Mouse (Mus musculus) CH12.LX (cell line): ENCODE measurements around the gene Clrn2. TPM values are rescaled to one million over a fixed set of nuclear protein-coding genes. Genes with fewer than 3 reads are reported as not detected.

Source experiments
- DNase-seq: peaks from one replicate; pipeline ENCODE4 v3.0.0-alpha.2; 2013; ENCODE audit errors: extremely low read depth
- H3K27ac ChIP-seq: 2 replicates; pipeline ENCODE4 v1.5.1; 2012; ENCODE audit warnings: low read depth, mild to moderate bottlenecking, control low read depth, moderate library complexity; ENCODE audit not compliant: insufficient read depth
- H3K27me3 ChIP-seq: replicated peaks from 2 replicates; pipeline ENCODE3; 2012; ENCODE audit warnings: inconsistent platforms
- H3K36me3 ChIP-seq, 2 experiments: replicated peaks in 1 of 2; 2 replicates each; pipeline versions ENCODE3 to v1.6.1; 2012; ENCODE audit warnings: inconsistent platforms in 1 of 2, low read length in 1 of 2, mild to moderate bottlenecking in 1 of 2, mixed read lengths in 1 of 2, moderate library complexity in 1 of 2; ENCODE audit not compliant: control insufficient read depth in 1 of 2, insufficient read depth in 1 of 2
- H3K4me1 ChIP-seq, 2 experiments: 2 replicates each; pipeline ENCODE4 v1.6.1; 2012; ENCODE audit warnings: inconsistent platforms in 1 of 2, moderate library complexity in 1 of 2; ENCODE audit not compliant: insufficient read depth in 2 of 2, control insufficient read depth in 1 of 2
- H3K4me2 ChIP-seq: 2 replicates; pipeline ENCODE4 v1.6.1; 2012; ENCODE audit warnings: low read depth, mild to moderate bottlenecking, control low read depth; ENCODE audit not compliant: poor library complexity, insufficient read depth, severe bottlenecking
- H3K4me3 ChIP-seq, 3 experiments: fragments of 150-350 bp in 1 of 3; sonication (generic) in 1 of 3; replicated peaks in 1 of 3; 2 replicates each; pipeline versions ENCODE3 to v1.5.1; 2011 to 2012; ENCODE audit warnings: low read depth in 2 of 3, low read length in 2 of 3, mild to moderate bottlenecking in 2 of 3, moderate library complexity in 2 of 3, control low read depth in 1 of 3, improper control_type of control experiment in 1 of 3, inconsistent platforms in 1 of 3, mixed read lengths in 1 of 3; ENCODE audit not compliant: poor library complexity in 1 of 3
- H3K79me2 ChIP-seq: replicated peaks from 2 replicates; pipeline ENCODE4 v1.6.1; 2012; ENCODE audit warnings: mild to moderate bottlenecking, moderate library complexity; ENCODE audit not compliant: control insufficient read depth, poor library complexity, insufficient read depth, severe bottlenecking; ENCODE audit errors: extremely low read depth
- H3K9ac ChIP-seq: 2 replicates; pipeline ENCODE4 v1.6.1; 2012; ENCODE audit warnings: low read depth, mild to moderate bottlenecking, control low read depth, moderate library complexity; ENCODE audit not compliant: insufficient read depth
- H3K9me3 ChIP-seq: replicated peaks from 2 replicates; pipeline ENCODE3; 2012; ENCODE audit warnings: low read length, inconsistent platforms, mixed read lengths
- BHLHE40 ChIP-seq: IDR thresholded peaks from 2 replicates; pipeline ENCODE4 v1.6.1; 2011; ENCODE audit warnings: mild to moderate bottlenecking, low read depth, low read length, improper control_type of control experiment
- CHD1 ChIP-seq: IDR thresholded peaks from 2 replicates; pipeline ENCODE4 v1.6.1; 2012; ENCODE audit warnings: low read depth, low read length, improper control_type of control experiment, inconsistent platforms
- CHD2 ChIP-seq: IDR thresholded peaks from 2 replicates; pipeline ENCODE4 v1.6.1; 2011; ENCODE audit warnings: low read length, improper control_type of control experiment
- CTCF ChIP-seq, 2 experiments: IDR thresholded peaks in 1 of 2; conservative IDR thresholded peaks in 1 of 2; 2 replicates each; pipeline ENCODE4 v1.5.1; 2011 to 2012; ENCODE audit warnings: low read depth in 2 of 2, low read length in 2 of 2, improper control_type of control experiment in 1 of 2, inconsistent platforms in 1 of 2, mild to moderate bottlenecking in 1 of 2, moderate library complexity in 1 of 2
- E2F4 ChIP-seq: IDR thresholded peaks from 2 replicates; pipeline ENCODE4 v1.6.1; 2011; ENCODE audit warnings: low read depth, low read length, improper control_type of control experiment; ENCODE audit not compliant: insufficient replicate concordance
- ELF1 ChIP-seq: IDR thresholded peaks from 2 replicates; pipeline ENCODE4 v1.6.1; 2014; ENCODE audit warnings: low read depth, mild to moderate bottlenecking, inconsistent platforms, low read length, improper control_type of control experiment
- EP300 ChIP-seq: IDR thresholded peaks from 2 replicates; pipeline ENCODE4 v1.6.1; 2011; ENCODE audit warnings: low read length, improper control_type of control experiment
- ETS1 ChIP-seq: conservative IDR thresholded peaks from 2 replicates; pipeline ENCODE4 v1.6.1; 2012; ENCODE audit warnings: low read depth, mild to moderate bottlenecking, inconsistent platforms, low read length, improper control_type of control experiment, moderate library complexity
- HCFC1 ChIP-seq: IDR thresholded peaks from 2 replicates; pipeline ENCODE4 v1.6.1; 2012; ENCODE audit warnings: low read depth, mild to moderate bottlenecking, inconsistent platforms, low read length, improper control_type of control experiment
- IRF4 ChIP-seq: IDR thresholded peaks from 2 replicates; pipeline ENCODE4 v1.6.1; 2014; ENCODE audit warnings: low read depth, mild to moderate bottlenecking, inconsistent platforms, low read length, improper control_type of control experiment
- JUN ChIP-seq: IDR thresholded peaks from 2 replicates; pipeline ENCODE4 v1.6.1; 2011; ENCODE audit warnings: low read depth, mild to moderate bottlenecking, low read length, improper control_type of control experiment, moderate library complexity; ENCODE audit not compliant: insufficient read depth
- JUND ChIP-seq: conservative IDR thresholded peaks from 2 replicates; pipeline ENCODE4 v1.6.1; 2011; ENCODE audit warnings: low read depth, low read length, improper control_type of control experiment
- KAT2A ChIP-seq: IDR thresholded peaks from 2 replicates; pipeline ENCODE4 v1.6.1; 2012; ENCODE audit warnings: low read length, improper control_type of control experiment, inconsistent platforms; ENCODE audit not compliant: insufficient replicate concordance
- MAFK ChIP-seq: IDR thresholded peaks from 2 replicates; pipeline ENCODE4 v1.6.1; 2011; ENCODE audit warnings: low read length, improper control_type of control experiment; ENCODE audit not compliant: insufficient replicate concordance
- MAX ChIP-seq: IDR thresholded peaks from 2 replicates; pipeline ENCODE4 v1.6.1; 2011; ENCODE audit warnings: low read length, improper control_type of control experiment
- MAZ ChIP-seq: IDR thresholded peaks from 2 replicates; pipeline ENCODE4 v1.6.1; 2012; ENCODE audit warnings: low read depth, mild to moderate bottlenecking, inconsistent platforms, low read length, improper control_type of control experiment, moderate library complexity
- MEF2A ChIP-seq: IDR thresholded peaks from 2 replicates; pipeline ENCODE4 v1.6.1; 2014; ENCODE audit warnings: low read depth, mild to moderate bottlenecking, inconsistent platforms, low read length, improper control_type of control experiment, borderline replicate concordance
- MXI1 ChIP-seq: IDR thresholded peaks from 2 replicates; pipeline ENCODE4 v1.6.1; 2011; ENCODE audit warnings: mild to moderate bottlenecking, low read depth, low read length, improper control_type of control experiment
- MYC ChIP-seq: IDR thresholded peaks from 2 replicates; pipeline ENCODE4 v1.6.1; 2011; ENCODE audit warnings: low read depth, mild to moderate bottlenecking, improper control_type of control experiment, low read length
- NELFE ChIP-seq: IDR thresholded peaks from 2 replicates; pipeline ENCODE4 v1.6.1; 2011; ENCODE audit warnings: low read depth, low read length, improper control_type of control experiment
- NRF1 ChIP-seq: IDR thresholded peaks from 2 replicates; pipeline ENCODE4 v1.6.1; 2014; ENCODE audit warnings: low read depth, mild to moderate bottlenecking, inconsistent platforms, low read length, improper control_type of control experiment, moderate library complexity
- POLR2A ChIP-seq: IDR thresholded peaks from 2 replicates; pipeline ENCODE4 v1.6.1; 2011; ENCODE audit warnings: low read depth, mild to moderate bottlenecking, improper control_type of control experiment, low read length
- POLR2AphosphoS2 ChIP-seq: IDR thresholded peaks from 2 replicates; pipeline ENCODE4 v1.6.1; 2011; ENCODE audit warnings: low read depth, low read length, improper control_type of control experiment
- RAD21 ChIP-seq: IDR thresholded peaks from 2 replicates; pipeline ENCODE4 v1.6.1; 2011; ENCODE audit warnings: low read depth, mild to moderate bottlenecking, low read length, improper control_type of control experiment, moderate library complexity
- RCOR1 ChIP-seq: conservative IDR thresholded peaks from 2 replicates; pipeline ENCODE4 v1.6.1; 2012; ENCODE audit warnings: low read depth, mild to moderate bottlenecking, inconsistent platforms, low read length, improper control_type of control experiment
- SIN3A ChIP-seq: IDR thresholded peaks from 2 replicates; pipeline ENCODE4 v1.6.1; 2012; ENCODE audit warnings: low read length, improper control_type of control experiment, inconsistent platforms
- SMC3 ChIP-seq: IDR thresholded peaks from 2 replicates; pipeline ENCODE4 v1.6.1; 2011; ENCODE audit warnings: low read depth, low read length, improper control_type of control experiment
- TBP ChIP-seq: conservative IDR thresholded peaks from 2 replicates; pipeline ENCODE4 v1.6.1; 2011; ENCODE audit warnings: low read depth, low read length, improper control_type of control experiment
- TCF12 ChIP-seq: IDR thresholded peaks from 2 replicates; pipeline ENCODE4 v1.6.1; 2014; ENCODE audit warnings: low read depth, mild to moderate bottlenecking, inconsistent platforms, low read length, improper control_type of control experiment
- UBTF ChIP-seq: IDR thresholded peaks from 2 replicates; pipeline ENCODE4 v1.6.1; 2012; ENCODE audit warnings: low read depth, mild to moderate bottlenecking, inconsistent platforms, low read length, improper control_type of control experiment, moderate library complexity
- USF1 ChIP-seq: IDR thresholded peaks from 2 replicates; pipeline ENCODE4 v1.6.1; 2014; ENCODE audit warnings: low read depth, mild to moderate bottlenecking, inconsistent platforms, low read length, improper control_type of control experiment
- USF2 ChIP-seq: conservative IDR thresholded peaks from 2 replicates; pipeline ENCODE4 v1.6.1; 2011; ENCODE audit warnings: low read depth, low read length, improper control_type of control experiment
- ZC3H11A ChIP-seq: IDR thresholded peaks from 2 replicates; pipeline ENCODE4 v1.6.1; 2012; ENCODE audit warnings: low read depth, mild to moderate bottlenecking, inconsistent platforms, low read length, improper control_type of control experiment
- ZKSCAN1 ChIP-seq: IDR thresholded peaks from 2 replicates; pipeline ENCODE4 v1.6.1; 2012; ENCODE audit warnings: low read depth, inconsistent platforms, low read length, improper control_type of control experiment, borderline replicate concordance
- ZMIZ1 ChIP-seq: IDR thresholded peaks from 2 replicates; pipeline ENCODE4 v1.6.1; 2012; ENCODE audit warnings: low read depth, mild to moderate bottlenecking, inconsistent platforms, low read length, improper control_type of control experiment
- ZNF384 ChIP-seq: IDR thresholded peaks from 2 replicates; pipeline ENCODE4 v1.6.1; 2012; ENCODE audit warnings: low read depth, low read length, improper control_type of control experiment, inconsistent platforms
- dilution Hi-C: fragments of 300-500 bp; cut with MboI; formaldehyde crosslinking; loops from 2 replicates; pipeline ENCODE4 v1.14.3; 2020; ENCODE audit warnings: low sequenced_read_pairs; ENCODE audit not compliant: extremely low pct_unique_long_range_greater_than_20kb, extremely low pct_ligation_motif_present
- in situ Hi-C: fragments of 300-500 bp; cut with MboI; formaldehyde crosslinking; loops from 3 replicates; pipeline ENCODE4 v1.14.3; 2019; ENCODE audit warnings: low sequenced_read_pairs, low pct_ligation_motif_present, low pct_unique_long_range_greater_than_20kb, mixed read lengths
- polyA plus RNA-seq: library from polyadenylated mRNA; unstranded; fragments of >175 nt; gene quantifications from 2 replicates; pipeline ENCODE4 v1.2.1, GENCODE M21; 2012; ENCODE audit warnings: low read depth; ENCODE audit not compliant: insufficient read length
- total RNA-seq, 2 experiments: library from RNA; depleted of rRNA; stranded (reverse); fragments of 300-350 nt in 1 of 2; fragments of >200 nt in 1 of 2; gene quantifications; 2 replicates each; pipeline ENCODE4 v1.2.3; 2012 to 2014

Gene Clrn2
- total and polyA plus RNA-seq, 3 experiments: not detected

DNA sequence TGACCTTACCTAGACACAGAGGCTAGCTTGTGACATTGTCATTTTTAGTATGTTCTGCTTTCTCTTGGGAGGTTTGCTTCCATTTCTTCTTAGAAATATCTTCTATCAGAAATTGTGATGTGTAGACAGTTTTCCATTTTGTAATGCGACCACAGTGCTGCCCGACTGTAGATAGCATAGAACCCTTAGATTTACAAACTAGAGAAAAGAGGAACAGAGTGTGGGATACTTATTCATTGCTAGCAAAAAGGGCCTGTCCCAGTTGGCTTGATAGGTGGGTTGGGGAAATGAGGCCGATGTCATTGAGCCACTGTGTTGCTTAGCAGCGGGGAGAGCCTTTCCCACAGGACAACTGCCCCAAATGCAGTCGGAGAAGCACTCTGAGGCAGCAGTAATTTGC lies 44.0 kb downstream of the Clrn2 start:
- peak; percentile 86 for DNase-seq
- dilution Hi-C loops: no loop called here

DNA sequence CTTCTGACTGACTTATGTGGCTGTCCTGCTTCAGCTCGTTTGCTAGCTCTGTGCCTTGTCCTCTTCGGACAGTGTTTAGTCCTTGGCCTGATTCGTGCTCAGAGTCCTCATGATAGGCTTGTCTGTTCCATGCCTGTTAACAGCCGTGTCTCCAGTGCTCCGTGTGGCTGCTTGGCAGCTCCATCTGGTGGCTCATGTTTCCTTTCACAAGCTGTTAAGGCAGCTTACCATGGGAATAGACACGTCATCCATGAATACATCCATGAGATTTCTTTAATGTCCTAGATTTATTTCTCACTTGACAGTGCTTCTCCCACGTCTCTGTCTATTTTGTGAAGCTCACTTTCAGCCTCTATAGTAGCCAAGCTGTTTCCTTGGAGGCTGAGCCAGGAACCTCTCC lies 56.5 kb downstream of the Clrn2 start:
- no peak for TF ChIP-seq MAX
- TF ChIP-seq SMC3: no peak
- TF ChIP-seq ZMIZ1: no peak
- no peak for TF ChIP-seq JUND
- TF ChIP-seq USF1: no peak
- no peak for TF ChIP-seq USF2
- TF ChIP-seq MEF2A: no peak
- TF ChIP-seq RAD21: no peak
- no peak for TF ChIP-seq ZNF384
- no peak for TF ChIP-seq IRF4
- no peak for TF ChIP-seq CTCF (conservative IDR thresholded peaks at IDR 0.05 in 1 of 2, IDR thresholded peaks at IDR 0.05 in 1 of 2; ENCODE audit: low read depth in 2 of 2, low read length in 2 of 2)
- TF ChIP-seq ZKSCAN1: no peak
- TF ChIP-seq ZC3H11A: no peak
- TF ChIP-seq BHLHE40: no peak
- TF ChIP-seq E2F4: no peak
- TF ChIP-seq MAFK: no peak
- Histone ChIP-seq H3K79me2 (no peaks in the 10 kb centered on the region), H3K27ac (no peak overlapping the region), H3K36me3 (peaks cover 47 to 91% of the 10 kb centered on the region in 2 experiments), H3K4me3 (no peak overlapping the region), H3K4me2 (no peak overlapping the region), H3K9me3 (no peaks in the 10 kb centered on the region), H3K27me3 (no peaks in the 10 kb centered on the region), H3K4me1 (peaks cover 0 to 22% of the 10 kb centered on the region in 2 experiments; a peak in 2 of 4 replicates), H3K9ac (no peak overlapping the region)
- dilution Hi-C loops: no loop called here
- DNase-seq: no peak
- in situ Hi-C loops: no loop called here

More for the DNA sequence above, 44.0 kb downstream of the Clrn2 start:
- Histone ChIP-seq H3K27ac (peak overlapping the region; percentile 69), H3K27me3 (no peaks in the 10 kb centered on the region), H3K9ac (no peak overlapping the region), H3K36me3 (peaks cover 41 to 69% of the 10 kb centered on the region in 2 experiments), H3K4me3 (peak overlapping the region in 1 of 3 experiments; percentile 12), H3K9me3 (no peaks in the 10 kb centered on the region), H3K79me2 (peaks cover 16% of the 10 kb centered on the region), H3K4me1 (peaks cover 6 to 50% of the 10 kb centered on the region in 2 experiments), H3K4me2 (peak overlapping the region; percentile 23)
- in situ Hi-C loops: no loop called here
- TF ChIP-seq HCFC1 (no peak), MYC (no peak), POLR2AphosphoS2 (no peak), ZMIZ1 (0 out of 2 replicates have a peak, but pooled peaks have one; percentile 27), CHD1 (0 out of 2 replicates have a peak, but pooled peaks have one; percentile 69), MAZ (0 out of 2 replicates have a peak, but pooled peaks have one; percentile 33), ELF1 (no peak), ETS1 (peak; percentile 79), RAD21 (no peak), MAX (no peak), MEF2A (peak; percentile 71; the same call in 1 of the 2 replicates), MXI1 (peak; percentile 46; the same call in 1 of the 2 replicates), USF2 (no peak), SIN3A (peak; percentile 63; the same call in 1 of the 2 replicates), TBP (no peak), UBTF (no peak), JUN (peak; percentile 12; the same call in 1 of the 2 replicates), CHD2 (no peak), SMC3 (no peak), POLR2A (no peak), MAFK (peak; percentile 71; the same call in 1 of the 2 replicates), BHLHE40 (peak; percentile 35; the same call in 1 of the 2 replicates), NELFE (no peak), NRF1 (no peak), IRF4 (peak; percentile 81), KAT2A (no peak), ZKSCAN1 (no peak), JUND (peak; percentile 56; the same call in 1 of the 2 replicates), RCOR1 (0 out of 2 replicates have a peak, but pooled peaks have one; percentile 32), TCF12 (0 out of 2 replicates have a peak, but pooled peaks have one; percentile 21), EP300 (peak; percentile 81), E2F4 (no peak)
